Mouse (Mus musculus) ovary, adult 10 weeks (tissue): Measurements from ENCODE around the gene Eya2. TPM values are rescaled to one million over a fixed set of nuclear protein-coding genes. Genes with fewer than 3 reads are reported as not detected.

Experiments
- polyA plus RNA-seq: library from polyadenylated mRNA; stranded (reverse); fragments of 350-450 nt; fragmentation: Illumina TruSeq; extraction: RNeasy Lipid Tissue Mini Kit (QIAGEN cat#74804); gene quantifications from one replicate; pipeline ENCODE4 v1.2.3, GENCODE M21; 2014

Eya2 gene
- polyA plus RNA-seq: 0.54 TPM

GRCm38 (mm10) chr2:165594907-165595675 lies at the start of gene Eya2:
Eya2 (plus strand) TSS chr2:165595032.

Other genes starting within 250 kb of the Eya2 start
- not detected for gene Zfp663, start 226.3 kb upstream of the Eya2 start, polyA plus RNA-seq
- gene Zfp334, start 206.8 kb upstream of the Eya2 start, polyA plus RNA-seq: 11.3 TPM
- gene Ocstamp, start 194.6 kb upstream of the Eya2 start, polyA plus RNA-seq: not detected
- gene Slc13a3, start 121.8 kb upstream of the Eya2 start, polyA plus RNA-seq: not detected
- gene Trp53rka, start 101.7 kb upstream of the Eya2 start, polyA plus RNA-seq: 4.3 TPM
- gene Slc2a10, start 91.2 kb upstream of the Eya2 start, polyA plus RNA-seq: 1.9 TPM